In genomic region chr13:31628691-31629180, GRCm38 (mm10) we compare ENCODE assay signal across 9 mouse cellular contexts. TPM values are rescaled to one million over a fixed set of nuclear protein-coding genes. Genes with fewer than 3 reads are reported as not detected.
A peak's percentile ranks its signal among the peaks of the same experiment; 100 is the strongest.
DNase-seq lines count a peak whose midpoint lies in the region; ATAC-seq and TF ChIP-seq lines count a peak whose summit lies in the region.
"Had no signal": no experiment of that assay in that cellular context is flagged by ENCODE, and none has a peak within 500 bp of the region (broad histone marks: within the 10 kb centered on the region; RNA-seq: fewer than 3 reads in every experiment).

No protein-coding gene starts in this region.

- TF ChIP-seq CTCF in heart, adult 2 months (IDR thresholded peaks at IDR 0.05) = no peak
- TF ChIP-seq CTCF in forebrain, postnatal 0 days (IDR thresholded peaks at IDR 0.05; ENCODE audit: low read depth) = 0 out of 2 replicates have a peak, but pooled peaks have one; percentile 1

- no peaks in the 10 kb centered on the region for H3K36me3 ChIP-seq in heart, embryonic 13.5 days
- H3K36me3 ChIP-seq in heart, adult 2 months (ENCODE audit: control insufficient read depth, insufficient read depth, low read length) = no peaks in the 10 kb centered on the region
- H3K36me3 ChIP-seq in forebrain, postnatal 0 days (ENCODE audit: insufficient read depth) = no peaks in the 10 kb centered on the region
- no peaks in the 10 kb centered on the region for H3K36me3 ChIP-seq in liver, embryonic 16.5 days (ENCODE audit: control insufficient read depth, insufficient read depth)

- H3K4me2 ChIP-seq in heart, embryonic 13.5 days = peak overlapping the region; percentile 86
- peak overlapping the region; percentile 49 for H3K4me2 ChIP-seq in forebrain, postnatal 0 days (ENCODE audit: low read depth)
- peak overlapping the region; percentile 50; the same call in 1 of the 2 replicates for H3K4me2 ChIP-seq in liver, embryonic 16.5 days (ENCODE audit: low read depth, low read length)

- TF ChIP-seq POLR2A in heart, adult 2 months (IDR thresholded peaks at IDR 0.05; ENCODE audit: insufficient read depth, low read depth, low read length) = no peak

- no peak overlapping the region for H3K27ac ChIP-seq in heart, embryonic 13.5 days (replicated peaks)
- H3K27ac ChIP-seq in heart, adult 2 months = no peak overlapping the region
- no peak overlapping the region for H3K27ac ChIP-seq in forebrain, postnatal 0 days (ENCODE audit: low read depth, low read length)
- no peak overlapping the region for H3K27ac ChIP-seq in liver, embryonic 16.5 days (ENCODE audit: low read length)

- peaks cover 43% of the 10 kb centered on the region for H3K4me1 ChIP-seq in heart, embryonic 13.5 days
- no peaks in the 10 kb centered on the region for H3K4me1 ChIP-seq in heart, adult 2 months (ENCODE audit: control insufficient read depth, insufficient read depth, low read length)
- H3K4me1 ChIP-seq in forebrain, postnatal 0 days (ENCODE audit: insufficient read depth) = 0 out of 2 replicates have a peak, but pooled peaks cover 7% of the 10 kb centered on the region
- H3K4me1 ChIP-seq in liver, embryonic 16.5 days (ENCODE audit: control insufficient read depth, low read depth, low read length) = peaks cover 3% of the 10 kb centered on the region

- ATAC-seq in heart, embryonic 13.5 days (ENCODE audit: extremely low read depth, insufficient number of reproducible peaks, low FRiP score, low TSS enrichment) = no peak
- no peak for ATAC-seq in forebrain, postnatal 0 days
- no peak for ATAC-seq in liver, embryonic 16.5 days (ENCODE audit: low read depth)

- no peak for TF ChIP-seq EP300 in heart, adult 2 months (IDR thresholded peaks at IDR 0.05; ENCODE audit: insufficient read depth, low read depth, low read length)

- intact Hi-C loops in heart, adult 2 months (cut with DNase I) = no loop called here

- peaks cover 99% of the 10 kb centered on the region for H3K27me3 ChIP-seq in heart, embryonic 13.5 days (replicated peaks)
- peaks cover 25% of the 10 kb centered on the region for H3K27me3 ChIP-seq in heart, adult 2 months (ENCODE audit: control insufficient read depth, insufficient read depth, low read length)
- peaks cover 89% of the 10 kb centered on the region for H3K27me3 ChIP-seq in forebrain, postnatal 0 days (ENCODE audit: insufficient read depth, low read length)
- peaks cover 78% of the 10 kb centered on the region for H3K27me3 ChIP-seq in liver, embryonic 16.5 days (ENCODE audit: control insufficient read depth, insufficient read depth, low read depth, low read length)

- H3K4me3 ChIP-seq in heart, embryonic 13.5 days = peak overlapping the region; percentile 60
- H3K4me3 ChIP-seq in heart, adult 2 months = no peak overlapping the region
- peak overlapping the region; percentile 32 for H3K4me3 ChIP-seq in forebrain, postnatal 0 days (ENCODE audit: low read depth, low read length)
- H3K4me3 ChIP-seq in liver, embryonic 16.5 days (ENCODE audit: low read depth, low read length) = no peak overlapping the region

- DNase-seq in heart, adult 2 months = no peak
- DNase-seq in NIH3T3 (ENCODE audit: low read depth) = peak; percentile 53
- no peak for DNase-seq in forebrain, postnatal 0 days
- DNase-seq in urinary bladder, postnatal 25 days (ENCODE audit: low spot score) = no peak
- DNase-seq in adrenal gland, adult 18-20 months (ENCODE audit: low spot score in 2 of 2) = no peak
- no peak for DNase-seq in left cerebral cortex, adult 18-20 months (ENCODE audit: low spot score in 2 of 2)
- DNase-seq: thymus, postnatal 36 days had no signal

- no peaks in the 10 kb centered on the region for H3K79me2 ChIP-seq in heart, adult 2 months (replicated peaks; ENCODE audit: control insufficient read depth, insufficient read depth, low read length)

- 11% methylated on average over 14 of the region's 14 CpGs for WGBS in heart, embryonic 13.5 days
- 33% methylated on average over 14 of the region's 14 CpGs for WGBS in heart, adult 2 months
- 7% methylated on average over 14 of the region's 14 CpGs for WGBS in forebrain, postnatal 0 days
- 7% methylated on average over 14 of the region's 14 CpGs for WGBS in liver, embryonic 16.5 days (ENCODE audit: insufficient replicate concordance)

- no peaks in the 10 kb centered on the region for H3K9me3 ChIP-seq in heart, embryonic 13.5 days
- no peaks in the 10 kb centered on the region for H3K9me3 ChIP-seq in forebrain, postnatal 0 days (ENCODE audit: low read length)
- no peaks in the 10 kb centered on the region for H3K9me3 ChIP-seq in liver, embryonic 16.5 days (replicated peaks; ENCODE audit: control insufficient read depth, low read length)

- peak overlapping the region; percentile 72 for H3K9ac ChIP-seq in heart, embryonic 13.5 days
- no peak overlapping the region for H3K9ac ChIP-seq in heart, adult 2 months (ENCODE audit: low read depth, low read length)
- no peak overlapping the region for H3K9ac ChIP-seq in forebrain, postnatal 0 days
- no peak overlapping the region for H3K9ac ChIP-seq in liver, embryonic 16.5 days (ENCODE audit: low read depth, low read length)

RNA-seq across cellular contexts. Expression of gene Foxf2, which starts 3.1 kb away (rescaled TPM):
- polyA plus RNA-seq in heart, embryonic 13.5 days (2015; fragmentation: Nextera tagmentation; extraction: Ambion mirVana) = 1.0 and 1.1 TPM in 2 replicates
- total RNA-seq in heart, adult 2 months (2021) = under 1 TPM in 1 of 2 experiments, not detected in 1; 0.10 TPM
- polyA plus RNA-seq in heart, adult 2 months (2012; rRNA removed) = 0.09 and 0.27 TPM in 2 replicates
- 4.6 and 7.8 TPM in 2 replicates for total RNA-seq in forebrain, postnatal 0 days (2014; rRNA removed)
- 4.1 and 5.7 TPM in 2 replicates for polyA plus RNA-seq in forebrain, postnatal 0 days (2015; fragmentation: Nextera tagmentation; extraction: Ambion mirVana)
- polyA plus RNA-seq in liver, embryonic 16.5 days (2015; fragmentation: Nextera tagmentation; extraction: Ambion mirVana) = 0.06 TPM in 1 of 2 replicates, not detected in the other
- total RNA-seq in adrenal gland, adult 18-20 months (2021) = under 1 TPM in 1 of 2 experiments, not detected in 1; 0.19 TPM
- 1 to 10 TPM; 5.9 to 6.0 TPM for total RNA-seq in left cerebral cortex, adult 18-20 months (2021)

Comparison
In these comparisons a context has a peak if more than half of its experiments do, and no peak if none do; other contexts are left out.
1. H3K4me3 ChIP-seq: peak in heart, embryonic 13.5 days (single experiment) and forebrain, postnatal 0 days (single experiment); none in heart, adult 2 months (single experiment) and liver, embryonic 16.5 days (single experiment).
2. Peak in every context shown above with its lines, with median percentiles within 50 percentile points of each other: H3K4me2 ChIP-seq.